Mouse (Mus musculus) lung, embryonic 15.5 days (tissue): ENCODE data around the gene Mcrip2. TPM values are rescaled to one million over a fixed set of nuclear protein-coding genes. Genes with fewer than 3 reads are reported as not detected.
"Not testable (repeated sequence)": the region's sequence is repeated elsewhere in the genome, so short reads cannot be mapped to it uniquely, and the experiment has no call there.

Experiments
- ATAC-seq: fragments of 200-750 bp; cut with Nextera tagmentation; 2 replicates; pipeline ENCODE4 v1.8.0; 2017; ENCODE audit warnings: moderate number of reproducible peaks, borderline replicate concordance; ENCODE audit not compliant: low FRiP score, low TSS enrichment; ENCODE audit errors: extremely low read depth
- H3K27ac ChIP-seq: fragments of 300-500 bp; sonication (generic); 2 replicates; pipeline ENCODE4 v1.5.1; 2015; ENCODE audit warnings: moderate library complexity, mild to moderate bottlenecking, inconsistent platforms
- H3K27me3 ChIP-seq: fragments of 300-500 bp; sonication (generic); 2 replicates; pipeline ENCODE4 v1.6.1; 2015; ENCODE audit warnings: inconsistent platforms
- H3K36me3 ChIP-seq: fragments of 300-500 bp; sonication (generic); 2 replicates; pipeline ENCODE4 v1.6.1; 2015; ENCODE audit warnings: inconsistent platforms
- H3K4me1 ChIP-seq: fragments of 300-500 bp; sonication (generic); 2 replicates; pipeline ENCODE4 v1.6.1; 2015; ENCODE audit warnings: inconsistent platforms
- H3K4me2 ChIP-seq: fragments of 300-500 bp; sonication (generic); 2 replicates; pipeline ENCODE4 v1.6.1; 2015; ENCODE audit warnings: inconsistent platforms, mild to moderate bottlenecking, moderate library complexity
- H3K4me3 ChIP-seq: fragments of 300-500 bp; sonication (generic); 2 replicates; pipeline ENCODE4 v1.5.1; 2015; ENCODE audit warnings: mild to moderate bottlenecking, inconsistent platforms
- H3K9ac ChIP-seq: fragments of 300-500 bp; sonication (generic); 2 replicates; pipeline ENCODE4 v1.6.1; 2015; ENCODE audit warnings: inconsistent platforms
- H3K9me3 ChIP-seq: fragments of 300-500 bp; sonication (generic); 2 replicates; pipeline ENCODE4 v1.6.1; 2016; ENCODE audit warnings: inconsistent platforms
- WGBS: fragments of 180-500 bp; shearing (Covaris S2); methylation state at CpG from one replicate; pipeline ENCODE4 v1.1.7; 2015; 5-methylcytosine and 5-hydroxymethylcytosine counted together
- polyA plus RNA-seq: library from polyadenylated mRNA; unstranded; fragments of >200 nt; fragmentation: Nextera tagmentation; extraction: Ambion mirVana; gene quantifications from 2 replicates; pipeline ENCODE4 v1.2.1, GENCODE M21; 2015

Gene Mcrip2
- polyA plus RNA-seq, 1 experiment from 2014 or later: 18.1 TPM

DNA sequence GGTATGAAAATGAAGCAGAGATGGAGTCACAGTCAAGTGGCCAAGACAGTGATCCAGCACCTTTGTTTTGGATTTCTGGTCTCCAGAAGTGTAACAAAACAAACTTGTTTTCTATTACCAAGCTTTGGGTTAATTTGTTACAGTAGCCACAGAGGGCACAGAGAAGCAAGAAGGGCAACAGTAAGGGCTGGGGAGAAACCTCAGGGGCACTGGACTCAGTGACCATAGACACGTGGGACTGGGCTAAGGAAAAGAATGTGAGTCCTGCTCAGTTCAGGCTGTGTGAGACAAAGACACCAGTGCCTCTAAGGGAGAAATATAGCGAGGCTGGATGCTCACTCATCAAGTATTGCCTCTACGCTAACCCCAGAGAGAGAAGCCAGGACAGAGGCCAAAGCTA lies 4.1 kb upstream of the Mcrip2 start:
- Histone ChIP-seq H3K4me2 (no peak overlapping the region), H3K36me3 (0 out of 2 replicates have a peak, but pooled peaks cover 1% of the 10 kb centered on the region), H3K27me3 (no peaks in the 10 kb centered on the region), H3K9ac (no peak overlapping the region), H3K4me3 (no peak overlapping the region), H3K27ac (no peak overlapping the region), H3K9me3 (no peaks in the 10 kb centered on the region), H3K4me1 (peaks cover 28% of the 10 kb centered on the region)
- ATAC-seq: no peak
- WGBS: 82% methylated on average over 3 of the region's 3 CpGs

DNA sequence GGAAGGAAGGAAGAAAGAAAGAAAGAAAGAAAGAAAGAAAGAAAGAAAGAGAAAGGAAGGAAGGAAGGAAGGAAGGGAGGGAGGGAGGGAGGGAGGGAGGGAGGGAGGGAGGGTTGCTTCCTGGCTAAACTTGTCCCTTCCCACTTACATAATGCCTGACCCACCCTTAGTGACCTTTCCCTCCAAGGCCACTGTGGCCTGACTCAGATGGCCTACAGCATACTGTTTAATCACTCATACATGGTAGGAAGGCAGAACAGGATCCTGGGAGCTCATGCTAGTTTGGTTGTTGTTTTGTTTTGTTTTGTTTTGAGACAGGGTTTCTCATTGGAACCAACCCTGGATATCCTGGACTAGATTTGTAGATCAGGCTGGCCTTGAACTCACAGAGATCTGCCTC lies 3.0 kb upstream of the Mcrip2 start:
- not testable (repeated sequence) for H3K4me3 ChIP-seq, H3K9ac ChIP-seq, H3K36me3 ChIP-seq, H3K27ac ChIP-seq, H3K4me2 ChIP-seq, H3K27me3 ChIP-seq, ATAC-seq, H3K9me3 ChIP-seq
- peaks cover 31% of the 10 kb centered on the region for H3K4me1 ChIP-seq

DNA sequence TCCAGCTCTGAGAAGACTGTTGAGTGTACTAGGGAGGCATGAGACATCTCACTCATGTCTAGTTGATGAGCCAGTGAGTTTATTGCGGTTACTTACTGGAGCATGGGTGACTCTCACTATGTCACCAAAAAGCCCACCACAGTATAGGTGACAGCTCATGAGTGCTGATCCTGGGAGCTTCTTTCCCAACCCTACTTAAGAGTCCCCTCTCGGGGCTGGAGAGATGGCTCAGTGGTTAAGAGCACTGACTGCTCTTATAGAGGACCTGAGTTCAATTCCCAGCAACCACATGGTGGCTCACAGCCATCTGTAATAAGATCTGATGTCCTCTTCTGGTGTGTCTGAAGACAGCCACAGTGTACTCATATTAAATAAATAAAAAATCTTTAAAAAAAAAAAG lies 1.4 kb upstream of the Mcrip2 start:
- no peak overlapping the region for H3K4me3 ChIP-seq
- WGBS: 77% methylated on average over 2 of the region's 2 CpGs

DNA sequence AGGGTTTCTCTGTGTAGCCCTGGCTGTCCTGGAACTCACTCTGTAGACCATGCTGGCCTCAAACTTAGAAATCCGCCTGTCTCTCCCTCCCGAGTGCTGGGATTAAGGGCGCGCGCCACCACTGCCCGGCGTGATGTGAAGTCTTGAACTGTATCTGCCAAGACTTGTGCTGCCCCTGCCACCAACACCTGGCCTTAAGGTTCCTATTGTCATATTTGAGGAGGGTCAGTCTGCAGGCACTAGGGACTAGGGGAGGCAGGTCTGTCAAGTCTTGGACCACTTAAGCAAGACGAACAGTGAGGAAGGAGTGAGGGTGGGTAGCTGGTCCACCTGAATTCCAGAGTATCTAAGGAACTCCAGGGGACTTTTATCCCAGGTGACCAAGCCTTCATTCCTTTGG lies 934 bp upstream of the Mcrip2 start:
- H3K9me3 ChIP-seq: no peaks in the 10 kb centered on the region
- H3K9ac ChIP-seq: no peak overlapping the region
- no peak overlapping the region for H3K27ac ChIP-seq
- no peak overlapping the region for H3K4me3 ChIP-seq
- no peak overlapping the region for H3K4me2 ChIP-seq
- 77% methylated on average over 8 of the region's 8 CpGs for WGBS
- no peak for ATAC-seq
- no peaks in the 10 kb centered on the region for H3K36me3 ChIP-seq
- H3K4me1 ChIP-seq: peaks cover 22% of the 10 kb centered on the region
- no peaks in the 10 kb centered on the region for H3K27me3 ChIP-seq

More for the DNA sequence above, 1.4 kb upstream of the Mcrip2 start:
- no peak for ATAC-seq
- Histone ChIP-seq H3K9ac (no peak overlapping the region), H3K36me3 (no peaks in the 10 kb centered on the region), H3K9me3 (no peaks in the 10 kb centered on the region), H3K4me2 (no peak overlapping the region), H3K27ac (no peak overlapping the region), H3K4me1 (peaks cover 22% of the 10 kb centered on the region), H3K27me3 (no peaks in the 10 kb centered on the region)

DNA sequence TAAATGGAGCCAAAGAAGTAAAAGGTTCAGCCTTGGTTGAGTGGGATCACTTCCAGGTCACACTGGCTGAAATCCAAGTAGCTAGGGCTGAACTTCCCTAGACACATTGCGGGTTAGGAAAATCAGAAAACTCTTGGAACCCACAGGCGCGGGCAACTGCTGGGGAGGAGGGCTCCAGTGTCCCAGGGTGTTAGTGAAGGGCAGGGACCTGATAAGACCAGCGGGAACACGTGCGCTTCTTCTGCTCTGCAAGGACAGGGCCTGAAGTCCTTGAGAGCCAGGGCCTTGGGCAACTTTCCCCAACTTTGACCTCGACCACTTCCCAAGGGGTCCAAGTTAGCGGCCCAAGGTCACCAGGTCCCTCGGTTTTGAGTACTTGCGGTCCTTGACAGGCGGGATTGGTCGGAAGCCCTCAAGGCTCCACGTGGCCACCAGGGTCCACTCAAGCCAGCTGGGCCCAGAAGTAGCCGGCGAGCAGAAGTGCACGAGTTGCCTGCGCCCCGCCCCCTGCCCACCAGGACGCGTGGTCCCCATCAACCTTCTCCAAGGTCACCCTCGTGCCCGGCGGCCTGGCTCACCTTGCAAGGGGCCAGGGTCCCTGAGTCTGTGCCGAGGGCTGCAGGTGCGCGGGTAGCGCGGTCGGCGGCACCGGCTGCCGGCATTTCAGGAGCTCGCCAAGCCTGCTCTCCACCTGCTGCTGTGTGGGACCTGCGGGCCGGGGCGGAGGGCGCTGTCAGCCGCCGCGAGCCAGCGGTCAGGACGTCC lies 546 bp downstream of the Mcrip2 start:
- peak overlapping the region; percentile 63 for H3K9ac ChIP-seq
- peak overlapping the region; percentile 76 for H3K27ac ChIP-seq
- under 1% methylated on average over 42 of the region's 42 CpGs for WGBS
- ATAC-seq: peak; percentile 50
- H3K36me3 ChIP-seq: no peaks in the 10 kb centered on the region
- no peaks in the 10 kb centered on the region for H3K9me3 ChIP-seq
- H3K4me1 ChIP-seq: peaks cover 15% of the 10 kb centered on the region
- peak overlapping the region; percentile 61 for H3K4me3 ChIP-seq
- peak overlapping the region; percentile 99 for H3K4me2 ChIP-seq
- no peaks in the 10 kb centered on the region for H3K27me3 ChIP-seq

DNA sequence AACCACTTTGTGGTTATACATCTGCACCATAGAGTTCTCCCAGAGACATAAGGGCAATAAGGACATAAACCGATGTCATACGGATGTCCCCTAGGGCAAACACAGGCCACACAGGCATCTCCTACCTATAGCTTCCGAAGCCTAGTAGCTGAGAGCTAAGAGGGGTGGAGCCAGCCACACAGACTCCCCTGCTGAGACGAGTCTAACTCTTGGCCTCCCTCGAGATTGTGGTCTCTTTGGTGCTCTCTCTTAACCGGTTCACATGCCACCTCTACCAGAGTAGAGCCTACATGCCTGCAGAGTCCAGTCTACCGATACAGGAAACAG lies 1.1 kb downstream of the Mcrip2 start:
- Histone ChIP-seq H3K27me3 (no peaks in the 10 kb centered on the region), H3K36me3 (no peaks in the 10 kb centered on the region), H3K9ac (peak overlapping the region; percentile 63; the same call in 1 of the 2 replicates), H3K4me1 (peaks cover 15% of the 10 kb centered on the region), H3K27ac (no peak overlapping the region), H3K4me3 (peak overlapping the region; percentile 61), H3K9me3 (no peaks in the 10 kb centered on the region), H3K4me2 (peak overlapping the region; percentile 99)
- WGBS: 14% methylated on average over 7 of the region's 7 CpGs
- no peak for ATAC-seq

DNA sequence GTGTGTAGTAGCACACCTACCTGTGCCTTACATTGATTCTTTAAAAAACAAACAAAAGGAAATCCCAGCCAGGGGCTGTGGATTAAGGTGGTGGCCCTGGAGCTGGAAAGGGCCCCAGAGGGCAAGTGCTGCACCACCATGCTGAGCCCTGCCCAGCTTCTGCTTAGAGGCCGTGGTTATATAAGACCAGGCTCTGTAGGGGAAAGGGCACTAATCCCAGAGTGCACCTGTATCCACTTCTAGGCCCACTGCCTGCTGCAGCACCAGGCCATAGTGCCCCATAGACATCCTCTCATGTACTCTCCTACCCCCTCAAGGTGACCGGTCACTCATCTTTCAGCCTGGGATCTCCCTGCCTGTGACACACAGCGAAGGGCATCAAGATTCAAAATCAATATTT lies 2.4 kb downstream of the Mcrip2 start:
- Histone ChIP-seq H3K9me3 (no peaks in the 10 kb centered on the region), H3K4me1 (peaks cover 21% of the 10 kb centered on the region), H3K27me3 (no peaks in the 10 kb centered on the region), H3K36me3 (no peaks in the 10 kb centered on the region), H3K27ac (no peak overlapping the region), H3K4me2 (no peak overlapping the region), H3K9ac (no peak overlapping the region), H3K4me3 (no peak overlapping the region)
- ATAC-seq: no peak
- 98% methylated on average over 3 of the region's 3 CpGs for WGBS

DNA sequence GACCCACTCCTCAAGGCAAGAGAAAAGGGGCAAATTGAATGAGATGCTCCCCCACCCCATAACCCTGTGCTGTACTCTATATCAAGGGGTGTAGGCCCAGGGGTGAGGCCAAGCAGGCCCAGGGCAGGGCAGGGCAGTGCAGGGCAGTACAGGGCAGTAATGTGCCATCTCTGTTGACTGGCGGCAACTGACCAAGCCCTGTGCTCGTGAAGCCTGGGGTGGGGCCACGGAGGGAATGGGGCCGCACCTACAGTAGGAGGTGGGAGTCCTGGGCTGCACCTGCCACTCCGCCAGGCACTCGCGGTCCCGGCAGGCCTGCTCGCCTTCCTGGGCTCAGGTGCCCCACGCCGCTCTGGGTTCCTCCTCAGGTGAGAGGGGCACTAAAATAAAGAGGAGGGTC lies 3.3 kb downstream of the Mcrip2 start:
- peaks cover 28% of the 10 kb centered on the region for H3K4me1 ChIP-seq
- H3K4me3 ChIP-seq: no peak overlapping the region
- no peak overlapping the region for H3K27ac ChIP-seq
- no peak overlapping the region for H3K9ac ChIP-seq
- no peak for ATAC-seq
- H3K27me3 ChIP-seq: no peaks in the 10 kb centered on the region
- no peak overlapping the region for H3K4me2 ChIP-seq
- no peaks in the 10 kb centered on the region for H3K36me3 ChIP-seq
- 83% methylated on average over 11 of the region's 11 CpGs for WGBS
- no peaks in the 10 kb centered on the region for H3K9me3 ChIP-seq

DNA sequence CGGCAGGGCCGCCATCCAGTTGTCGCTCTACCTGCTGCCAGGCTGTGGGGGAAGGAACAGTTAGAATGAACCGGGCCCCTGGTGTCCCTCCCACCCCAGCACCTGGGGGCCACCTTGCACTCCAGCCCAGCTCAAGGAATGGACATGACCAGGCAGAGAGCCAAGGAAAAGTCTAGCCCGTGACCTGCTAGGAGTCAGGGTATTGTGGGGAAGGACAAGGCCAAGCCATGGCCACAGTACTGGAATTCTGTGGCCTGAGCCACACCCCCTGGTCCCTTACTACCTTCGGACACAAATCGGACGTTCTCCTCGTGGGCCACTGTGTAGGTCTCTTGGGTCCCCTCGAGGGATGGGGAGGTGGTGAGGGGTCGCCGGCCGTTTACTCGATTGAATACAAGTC lies 4.3 kb downstream of the Mcrip2 start:
- no peak overlapping the region for H3K4me3 ChIP-seq
- no peak overlapping the region for H3K4me2 ChIP-seq

DNA sequence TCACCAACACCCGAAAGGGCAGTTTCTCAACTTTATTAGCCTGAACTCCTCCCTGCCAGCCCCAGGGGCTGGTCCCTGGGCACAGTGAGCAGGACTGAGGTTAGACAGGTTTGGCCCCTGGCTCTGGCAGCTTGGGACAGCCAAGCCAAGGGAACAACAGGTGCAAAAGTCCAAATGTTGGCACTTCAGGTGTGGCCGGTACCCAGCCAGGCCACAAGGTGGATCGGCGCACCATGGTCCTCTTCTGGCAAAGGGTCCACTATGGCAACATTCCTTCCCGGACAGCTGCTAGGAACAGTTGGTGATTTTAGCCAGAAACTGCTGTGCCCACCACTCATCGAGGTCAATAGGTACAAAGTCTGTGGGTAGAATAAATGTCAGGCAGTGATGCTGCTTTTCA lies 4.9 kb downstream of the Mcrip2 start:
- Histone ChIP-seq H3K4me2 (no peak overlapping the region), H3K4me3 (no peak overlapping the region), H3K27me3 (no peaks in the 10 kb centered on the region), H3K4me1 (peaks cover 26% of the 10 kb centered on the region), H3K9ac (no peak overlapping the region), H3K36me3 (no peaks in the 10 kb centered on the region), H3K27ac (no peak overlapping the region), H3K9me3 (no peaks in the 10 kb centered on the region)
- ATAC-seq: no peak
- 82% methylated on average over 6 of the region's 6 CpGs for WGBS

More for the DNA sequence above, 4.3 kb downstream of the Mcrip2 start:
- Histone ChIP-seq H3K27me3 (no peaks in the 10 kb centered on the region), H3K4me1 (peaks cover 31% of the 10 kb centered on the region), H3K9ac (no peak overlapping the region), H3K9me3 (no peaks in the 10 kb centered on the region), H3K36me3 (no peaks in the 10 kb centered on the region), H3K27ac (no peak overlapping the region)
- 93% methylated on average over 14 of the region's 14 CpGs for WGBS
- no peak for ATAC-seq

DNA sequence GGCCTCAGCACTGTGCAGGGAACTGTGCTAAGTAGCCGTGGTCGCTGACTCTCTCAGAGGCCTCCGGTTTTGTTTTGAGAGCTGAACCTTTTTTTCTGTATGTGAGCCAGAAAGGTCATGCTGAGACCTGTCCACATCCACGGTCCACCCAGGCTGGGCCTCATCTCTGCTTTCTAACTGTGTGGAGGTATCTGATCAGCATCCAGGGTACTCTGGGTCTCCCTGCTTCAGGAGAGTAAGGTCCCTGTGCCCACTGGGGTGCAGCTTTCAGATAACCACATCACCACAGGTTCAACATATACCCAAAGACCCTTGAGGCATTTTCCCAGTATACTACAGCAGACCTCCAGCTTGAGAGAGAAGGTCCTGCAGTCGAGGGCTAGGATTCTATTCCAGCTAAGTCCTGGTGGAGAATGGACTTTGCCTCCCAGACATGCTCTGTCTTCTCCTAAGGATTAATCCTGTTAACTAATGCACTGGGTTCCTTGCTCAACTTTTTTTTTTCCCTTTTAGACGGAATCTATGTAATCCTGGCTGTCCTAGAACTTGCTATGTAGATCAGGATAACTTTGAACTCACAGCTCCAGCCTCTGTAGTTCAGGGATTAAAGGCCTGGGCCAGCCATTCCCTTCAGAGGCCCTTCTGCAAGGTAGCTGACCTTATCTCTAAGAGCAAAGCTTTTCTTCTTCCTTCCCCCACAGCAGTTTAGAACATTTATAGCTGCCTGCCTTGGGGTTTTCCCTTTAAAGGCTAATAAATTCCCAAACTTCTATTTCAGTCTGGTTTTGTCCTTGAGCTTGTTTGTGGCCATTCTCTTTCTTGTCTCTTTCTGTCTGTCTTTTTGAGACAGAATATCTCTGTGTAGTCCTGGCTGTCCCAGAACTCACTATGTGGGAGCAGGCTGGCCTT lies 6.6 kb downstream of the Mcrip2 start:
- Histone ChIP-seq H3K9me3 (no peaks in the 10 kb centered on the region), H3K4me1 (peaks cover 16% of the 10 kb centered on the region), H3K4me2 (peak overlapping the region; percentile 82), H3K4me3 (peak overlapping the region; percentile 70), H3K27ac (peak overlapping the region; percentile 62), H3K36me3 (no peaks in the 10 kb centered on the region), H3K27me3 (no peaks in the 10 kb centered on the region), H3K9ac (peak overlapping the region; percentile 68)
- 13% methylated on average over 6 of the region's 6 CpGs for WGBS
- peak; percentile 33; the same call in 1 of the 2 replicates for ATAC-seq
